Mouse (Mus musculus) cerebellum, adult 2 months (tissue): ENCODE data around the gene Gm11634. TPM values are rescaled to one million over a fixed set of nuclear protein-coding genes. Genes with fewer than 3 reads are reported as not detected.
"Not testable (repeated sequence)": the region's sequence is repeated elsewhere in the genome, so short reads cannot be mapped to it uniquely, and the experiment has no call there.

Experiments used
- DNase-seq, 2 experiments: peaks; one replicate each; pipeline ENCODE4 v3.0.0; 2021
- H3K27ac ChIP-seq: fragments of 200-500 bp; 2 replicates; pipeline ENCODE4 v1.5.1; 2012; ENCODE audit warnings: low read length, control low read depth, inconsistent platforms; ENCODE audit not compliant: insufficient read depth
- H3K27me3 ChIP-seq: fragments of 200-500 bp; 2 replicates; pipeline ENCODE4 v1.6.1; 2012; ENCODE audit warnings: inconsistent platforms, mild to moderate bottlenecking, low read length, moderate library complexity; ENCODE audit not compliant: control insufficient read depth, insufficient read depth
- H3K4me1 ChIP-seq: fragments of 200-500 bp; 2 replicates; pipeline ENCODE4 v1.6.1; 2011; ENCODE audit warnings: low read length; ENCODE audit not compliant: control insufficient read depth, insufficient read depth
- H3K4me3 ChIP-seq: fragments of 200-500 bp; replicated peaks from 2 replicates; pipeline ENCODE3; 2011; ENCODE audit warnings: mild to moderate bottlenecking, low read depth, low read length, control low read depth; ENCODE audit not compliant: insufficient read depth
- CTCF ChIP-seq: fragments of 200-500 bp; IDR thresholded peaks from 2 replicates; pipeline ENCODE4 v1.5.1; 2011; ENCODE audit warnings: low read depth, mild to moderate bottlenecking, control low read depth, low read length, moderate library complexity, borderline replicate concordance; ENCODE audit not compliant: insufficient read depth
- POLR2A ChIP-seq: fragments of 200-500 bp; IDR thresholded peaks from 2 replicates; pipeline ENCODE4 v1.6.1; 2011; ENCODE audit warnings: low read length, control low read depth, borderline replicate concordance; ENCODE audit not compliant: insufficient read depth
- WGBS: fragments of 180-500 bp; shearing (Covaris S2); methylation state at CpG from one replicate; pipeline ENCODE4 v1.1.7; 2018; 5-methylcytosine and 5-hydroxymethylcytosine counted together
- polyA plus RNA-seq: library from polyadenylated mRNA; depleted of rRNA; stranded (reverse); fragments of >200 nt; gene quantifications from 2 replicates; pipeline ENCODE4 v1.2.3, GENCODE M21; 2012; rRNA removed

Gene Gm11634
- polyA plus RNA-seq = not detected in 2 replicates

DNA sequence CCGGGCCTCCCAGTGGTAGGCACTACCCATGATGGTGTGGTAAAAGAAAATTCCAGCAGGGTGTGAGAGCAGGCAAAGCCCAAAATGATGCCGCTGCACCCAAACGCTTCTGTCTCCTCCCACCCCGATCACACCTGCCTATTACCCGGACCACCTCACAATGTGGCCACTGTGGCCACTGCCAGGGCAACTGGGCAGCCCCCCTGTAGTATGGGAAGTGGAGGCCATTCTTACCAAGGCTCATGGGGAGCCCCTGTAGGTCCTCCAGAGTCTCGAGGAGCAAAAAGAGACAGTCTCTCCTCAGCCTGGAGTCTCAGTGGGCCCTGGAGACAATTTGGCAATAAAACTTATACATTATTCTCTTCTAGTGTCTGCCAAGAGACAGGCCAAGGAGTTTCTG, at the start of gene Gm11634:
Gm11634 (minus strand) TSS at position 101 of the 400 bp plus-strand sequence.
- Histone ChIP-seq H3K27me3 (no peaks in the 10 kb centered on the region), H3K27ac (no peak within 1 kb of the TSS), H3K4me3 (no peak within 1 kb of the TSS), H3K4me1 (no peaks in the 10 kb centered on the region; the same call in 1 of the 2 replicates)
- DNase-seq = no peak
- 26% methylated on average over 6 of the region's 6 CpGs for WGBS
- TF ChIP-seq POLR2A (no peak), CTCF (no peak)

DNA sequence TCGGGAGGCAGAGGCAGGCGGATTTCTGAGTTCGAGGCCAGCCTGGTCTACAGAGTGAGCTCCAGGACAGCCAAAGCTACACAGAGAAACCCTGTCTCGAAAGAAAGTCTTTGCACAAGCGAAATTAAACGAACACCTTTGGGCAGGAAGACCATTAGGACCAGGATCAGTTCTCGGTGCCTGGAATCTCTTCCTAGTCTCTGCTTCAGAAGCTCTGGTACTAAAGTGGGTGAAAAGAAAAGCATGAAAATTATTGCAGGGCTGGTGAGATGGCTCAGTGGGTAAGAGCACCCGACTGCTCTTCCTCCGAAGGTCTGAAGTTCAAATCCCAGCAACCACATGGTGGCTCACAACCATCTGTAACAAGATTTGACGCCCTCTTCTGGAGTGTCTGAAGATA, 48.0 kb upstream of the Gm11634 start:
- not testable (repeated sequence) for H3K4me3 ChIP-seq, H3K27me3 ChIP-seq, H3K4me1 ChIP-seq, DNase-seq, H3K27ac ChIP-seq
- WGBS = 92% methylated on average over 10 of the region's 10 CpGs

DNA sequence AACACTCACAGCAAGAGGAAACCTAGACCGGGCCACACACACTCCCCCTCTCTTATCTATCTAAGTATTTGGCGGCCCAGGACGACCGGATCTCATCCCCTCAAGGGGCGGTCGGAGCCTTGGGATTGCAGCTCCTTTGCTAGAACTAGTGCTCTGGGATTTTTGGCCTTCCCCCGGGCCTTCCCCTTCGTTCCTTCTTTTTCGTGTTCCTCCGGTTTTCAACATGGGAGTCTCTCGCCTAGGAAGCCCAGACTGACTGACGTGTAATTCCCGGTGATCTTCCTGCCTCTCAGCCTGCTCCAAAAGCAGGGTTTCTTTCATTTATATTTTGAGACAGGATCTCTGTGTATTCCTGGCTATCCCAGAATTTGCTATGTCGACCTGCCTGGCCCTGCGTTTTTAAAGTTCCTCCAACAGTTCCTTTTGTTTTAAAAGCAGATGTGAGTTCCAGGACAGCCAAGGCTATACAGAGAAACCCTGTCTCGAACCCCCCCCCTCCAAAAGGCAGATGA, 47.3 kb upstream of the Gm11634 start:
- DNase-seq, H3K27me3 ChIP-seq, H3K4me1 ChIP-seq: not testable (repeated sequence)
- H3K27ac ChIP-seq = peak overlapping the region; percentile 90
- H3K4me3 ChIP-seq = peak overlapping the region; percentile 17
- WGBS = 9% methylated on average over 16 of the region's 16 CpGs

- DNase-seq = peak; percentile 76 to 83
- peak; percentile 53; the same call in 1 of the 2 replicates for TF ChIP-seq POLR2A
- WGBS = under 1% methylated on average over 45 of the region's 56 CpGs
- peak overlapping the region; percentile 62 for H3K4me3 ChIP-seq
- H3K4me1 ChIP-seq, H3K27me3 ChIP-seq: not testable (repeated sequence)
- H3K27ac ChIP-seq = peak overlapping the region; percentile 90
These were observed 46.6 kb upstream of the Gm11634 start for GRCm38 (mm10) chr11:101645411-101646282.

GRCm38 (mm10) chr11:101645043-101645410, 46.0 kb upstream of the Gm11634 start:
- 5% methylated on average over 4 of the region's 4 CpGs for WGBS
- H3K4me1 ChIP-seq, H3K27me3 ChIP-seq, H3K27ac ChIP-seq, H3K4me3 ChIP-seq: not testable (repeated sequence)
- DNase-seq = peak in 1 of 2 experiments; percentile 3

DNA sequence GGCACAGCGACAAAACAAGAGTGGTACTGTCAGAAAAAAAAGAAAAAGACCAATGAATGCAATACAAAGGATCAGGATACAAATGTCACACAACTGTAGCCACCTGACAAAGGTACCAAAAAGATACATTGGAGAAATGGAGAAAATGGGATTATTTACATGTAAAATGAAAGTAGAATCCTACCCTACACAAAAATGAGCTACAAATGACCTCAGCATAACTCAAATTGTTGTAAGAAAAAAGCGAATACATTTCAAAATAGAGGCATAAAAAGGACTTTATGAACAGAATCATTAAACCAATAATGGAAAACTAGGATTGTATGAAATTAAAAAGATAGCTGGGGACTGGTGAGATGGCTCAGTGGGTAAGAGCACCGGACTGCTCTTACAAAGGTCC, 45.5 kb upstream of the Gm11634 start:
- TF ChIP-seq CTCF (no peak), POLR2A (no peak)
- H3K4me1 ChIP-seq = no peaks in the 10 kb centered on the region; the same call in 1 of the 2 replicates
- no peak overlapping the region for H3K4me3 ChIP-seq
- H3K27ac ChIP-seq = no peak overlapping the region
- DNase-seq = no peak
- H3K27me3 ChIP-seq = no peaks in the 10 kb centered on the region
- 56% methylated on average over 3 of the region's 3 CpGs for WGBS

- Histone ChIP-seq H3K27me3 (no peaks in the 10 kb centered on the region), H3K4me3 (no peak overlapping the region), H3K4me1 (no peaks in the 10 kb centered on the region; the same call in 1 of the 2 replicates), H3K27ac (no peak overlapping the region)
- TF ChIP-seq POLR2A (no peak), CTCF (no peak)
- no peak for DNase-seq
- 25% methylated on average over 5 of the region's 5 CpGs for WGBS
These were observed 43.9 kb upstream of the Gm11634 start for GRCm38 (mm10) chr11:101642931-101643330.

DNA sequence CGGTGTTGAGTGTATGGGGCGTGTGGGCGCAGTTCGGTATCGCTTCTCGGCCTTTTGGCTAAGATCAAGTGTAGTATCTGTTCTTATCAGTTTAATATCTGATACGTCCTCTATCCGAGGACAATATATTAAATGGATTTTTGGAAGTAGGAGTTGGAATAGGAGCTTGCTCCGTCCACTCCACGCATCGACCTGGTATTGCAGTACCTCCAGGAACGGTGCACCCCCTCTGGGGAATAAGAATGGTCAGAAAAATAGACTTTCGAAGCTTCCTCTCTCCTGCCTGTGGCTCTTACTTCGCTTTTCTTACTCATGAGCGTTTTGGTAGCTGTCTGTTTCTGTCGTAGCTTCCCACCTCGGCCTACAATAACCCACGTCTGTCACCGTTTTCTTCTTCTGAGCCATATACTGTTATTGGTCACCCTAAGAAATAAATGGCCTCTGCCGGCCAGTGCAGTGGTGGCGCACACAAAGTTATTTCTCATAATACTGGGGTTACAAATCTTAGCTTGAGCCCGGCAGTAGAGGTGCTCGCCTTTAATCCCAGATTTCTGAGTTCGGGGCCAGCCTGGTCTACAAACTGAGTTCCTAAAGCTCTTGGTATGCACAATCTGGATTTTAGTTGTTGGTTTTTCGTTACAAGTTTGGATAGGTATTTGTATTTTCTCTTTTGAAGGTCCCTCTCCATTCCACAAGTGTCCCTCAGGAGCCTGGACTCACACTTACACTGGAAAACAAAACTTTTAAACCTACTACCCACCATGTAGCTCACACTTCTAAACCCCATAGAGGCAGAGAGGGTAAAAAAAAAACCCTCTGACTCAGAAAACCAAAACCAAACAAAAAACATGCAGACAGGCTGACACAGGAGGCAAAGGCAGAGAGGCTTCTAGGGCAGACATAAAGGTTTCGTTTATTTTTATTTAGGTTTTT, 42.9 kb upstream of the Gm11634 start:
- not testable (repeated sequence) for H3K27me3 ChIP-seq, H3K4me1 ChIP-seq, H3K4me3 ChIP-seq
- peak overlapping the region; percentile 86; the same call in 1 of the 2 replicates for H3K27ac ChIP-seq
- WGBS = 5% methylated on average over 13 of the region's 26 CpGs
- DNase-seq = peak; percentile 49 to 53
